Mouse (Mus musculus): ENCODE results near the gene Nfic. TPM values are rescaled to one million over a fixed set of nuclear protein-coding genes. Genes with fewer than 3 reads are reported as not detected.

Gene Nfic
- polyA plus RNA-seq, 1 experiment from 2014 or later = 16.3 TPM

- peaks cover 47% of the 10 kb centered on the region for H3K27me3 ChIP-seq
- WGBS = 14% methylated on average over 8 of the region's 8 CpGs
- H3K36me3 ChIP-seq (replicated peaks) = peaks cover 15% of the 10 kb centered on the region
- H3K4me2 ChIP-seq = no peak overlapping the region
- ATAC-seq (ENCODE audit: low FRiP score) = no peak
- H3K9me3 ChIP-seq = no peaks in the 10 kb centered on the region
- peak overlapping the region; percentile 37; the same call in 1 of the 2 replicates for H3K27ac ChIP-seq
- peaks cover 72% of the 10 kb centered on the region for H3K4me1 ChIP-seq
- no peak overlapping the region for H3K4me3 ChIP-seq (replicated peaks)
- H3K9ac ChIP-seq = no peak overlapping the region
Observed at GRCm38 (mm10) chr10:81409330-81409729, 46.1 kb downstream of the Nfic start.

- Histone ChIP-seq H3K27ac (peak overlapping the region; percentile 37; the same call in 1 of the 2 replicates), H3K9ac (no peak overlapping the region), H3K9me3 (no peaks in the 10 kb centered on the region), H3K36me3 (replicated peaks) (peaks cover 15% of the 10 kb centered on the region), H3K27me3 (peaks cover 52% of the 10 kb centered on the region), H3K4me1 (peaks cover 71% of the 10 kb centered on the region), H3K4me2 (no peak overlapping the region), H3K4me3 (replicated peaks) (no peak overlapping the region)
- 17% methylated on average over 9 of the region's 9 CpGs for WGBS
- no peak; the same call in 1 of the 2 replicates for ATAC-seq (ENCODE audit: low FRiP score)
Observed at GRCm38 (mm10) chr10:81408871-81409291, 46.6 kb downstream of the Nfic start.

- no peak overlapping the region for H3K27ac ChIP-seq
- ATAC-seq (ENCODE audit: low FRiP score) = no peak
- H3K9me3 ChIP-seq = no peaks in the 10 kb centered on the region
- H3K4me2 ChIP-seq = no peak overlapping the region
- H3K4me3 ChIP-seq (replicated peaks) = no peak overlapping the region
- peaks cover 69% of the 10 kb centered on the region for H3K4me1 ChIP-seq
- no peak overlapping the region for H3K9ac ChIP-seq
- H3K27me3 ChIP-seq = peaks cover 54% of the 10 kb centered on the region
- WGBS = 45% methylated on average over 13 of the region's 13 CpGs
- peaks cover 15% of the 10 kb centered on the region for H3K36me3 ChIP-seq (replicated peaks)
Observed at GRCm38 (mm10) chr10:81408424-81408729, 47.1 kb downstream of the Nfic start.

GRCm38 (mm10) chr10:81407539-81408423, 47.7 kb downstream of the Nfic start:
- H3K9ac ChIP-seq = no peak overlapping the region
- WGBS = 23% methylated on average over 31 of the region's 31 CpGs
- no peaks in the 10 kb centered on the region for H3K9me3 ChIP-seq
- no peak overlapping the region for H3K27ac ChIP-seq
- peaks cover 57% of the 10 kb centered on the region for H3K27me3 ChIP-seq
- peak overlapping the region; percentile 29 for H3K4me2 ChIP-seq
- peaks cover 71% of the 10 kb centered on the region for H3K4me1 ChIP-seq
- H3K4me3 ChIP-seq (replicated peaks) = peak overlapping the region; percentile 15; the same call in 1 of the 2 replicates
- peaks cover 15% of the 10 kb centered on the region for H3K36me3 ChIP-seq (replicated peaks)
- no peak for ATAC-seq (ENCODE audit: low FRiP score)

GRCm38 (mm10) chr10:81406504-81407440, 48.7 kb downstream of the Nfic start:
- Histone ChIP-seq H3K4me3 (replicated peaks) (peak overlapping the region; percentile 15; the same call in 1 of the 2 replicates), H3K9me3 (no peaks in the 10 kb centered on the region), H3K27me3 (peaks cover 57% of the 10 kb centered on the region), H3K9ac (no peak overlapping the region), H3K4me1 (peaks cover 75% of the 10 kb centered on the region), H3K4me2 (peak overlapping the region; percentile 29), H3K27ac (no peak overlapping the region), H3K36me3 (replicated peaks) (peaks cover 15% of the 10 kb centered on the region)
- no peak for ATAC-seq (ENCODE audit: low FRiP score)
- 27% methylated on average over 24 of the region's 24 CpGs for WGBS

GRCm38 (mm10) chr10:81405588-81406201, 49.7 kb downstream of the Nfic start:
- Histone ChIP-seq H3K9me3 (no peaks in the 10 kb centered on the region), H3K27ac (no peak overlapping the region), H3K9ac (no peak overlapping the region), H3K4me1 (peaks cover 76% of the 10 kb centered on the region), H3K4me2 (no peak overlapping the region), H3K4me3 (replicated peaks) (no peak overlapping the region), H3K36me3 (replicated peaks) (peaks cover 15% of the 10 kb centered on the region), H3K27me3 (peaks cover 59% of the 10 kb centered on the region)
- WGBS = 43% methylated on average over 13 of the region's 13 CpGs
- no peak for ATAC-seq (ENCODE audit: low FRiP score)

GRCm38 (mm10) chr10:81404720-81405119, 50.7 kb downstream of the Nfic start:
- ATAC-seq (ENCODE audit: low FRiP score) = no peak
- WGBS = 59% methylated on average over 18 of the region's 18 CpGs
- H3K4me3 ChIP-seq (replicated peaks) = no peak overlapping the region
- no peak overlapping the region for H3K9ac ChIP-seq
- H3K36me3 ChIP-seq (replicated peaks) = peaks cover 24% of the 10 kb centered on the region
- peaks cover 77% of the 10 kb centered on the region for H3K4me1 ChIP-seq
- H3K27ac ChIP-seq = no peak overlapping the region
- peaks cover 69% of the 10 kb centered on the region for H3K27me3 ChIP-seq
- no peaks in the 10 kb centered on the region for H3K9me3 ChIP-seq
- no peak overlapping the region for H3K4me2 ChIP-seq

GRCm38 (mm10) chr10:81404082-81404481, 51.4 kb downstream of the Nfic start:
- H3K36me3 ChIP-seq (replicated peaks) = peaks cover 30% of the 10 kb centered on the region
- peaks cover 70% of the 10 kb centered on the region for H3K27me3 ChIP-seq
- H3K4me2 ChIP-seq = no peak overlapping the region
- H3K9me3 ChIP-seq = no peaks in the 10 kb centered on the region
- no peak overlapping the region for H3K4me3 ChIP-seq (replicated peaks)
- no peak overlapping the region for H3K9ac ChIP-seq
- ATAC-seq (ENCODE audit: low FRiP score) = no peak
- no peak overlapping the region for H3K27ac ChIP-seq
- peaks cover 75% of the 10 kb centered on the region for H3K4me1 ChIP-seq
- 12% methylated on average over 9 of the region's 9 CpGs for WGBS

- WGBS = 55% methylated on average over 10 of the region's 10 CpGs
- Histone ChIP-seq H3K4me1 (peaks cover 70% of the 10 kb centered on the region), H3K4me3 (replicated peaks) (no peak overlapping the region), H3K9ac (no peak overlapping the region), H3K27me3 (peaks cover 65% of the 10 kb centered on the region), H3K27ac (peak overlapping the region; percentile 84; the same call in 1 of the 2 replicates), H3K36me3 (replicated peaks) (peaks cover 30% of the 10 kb centered on the region), H3K4me2 (no peak overlapping the region), H3K9me3 (no peaks in the 10 kb centered on the region)
- no peak for ATAC-seq (ENCODE audit: low FRiP score)
Observed at GRCm38 (mm10) chr10:81403511-81403910, 51.9 kb downstream of the Nfic start.

- 11% methylated on average over 7 of the region's 7 CpGs for WGBS
- Histone ChIP-seq H3K4me1 (peaks cover 58% of the 10 kb centered on the region), H3K36me3 (replicated peaks) (peaks cover 30% of the 10 kb centered on the region), H3K9me3 (no peaks in the 10 kb centered on the region), H3K4me3 (replicated peaks) (peak overlapping the region; percentile 11; the same call in 1 of the 2 replicates), H3K27ac (peak overlapping the region; percentile 84), H3K27me3 (peaks cover 55% of the 10 kb centered on the region), H3K4me2 (peak overlapping the region; percentile 39), H3K9ac (peak overlapping the region; percentile 36)
- ATAC-seq (ENCODE audit: low FRiP score) = no peak
Observed at GRCm38 (mm10) chr10:81402227-81402765, 53.1 kb downstream of the Nfic start.

GRCm38 (mm10) chr10:81401521-81402226, 53.8 kb downstream of the Nfic start:
- ATAC-seq (ENCODE audit: low FRiP score) = peak; percentile 78
- Histone ChIP-seq H3K4me3 (replicated peaks) (peak overlapping the region; percentile 11; the same call in 1 of the 2 replicates), H3K27ac (peak overlapping the region; percentile 84), H3K9me3 (no peaks in the 10 kb centered on the region), H3K4me2 (peak overlapping the region; percentile 39), H3K9ac (peak overlapping the region; percentile 36), H3K36me3 (replicated peaks) (peaks cover 26% of the 10 kb centered on the region), H3K27me3 (peaks cover 50% of the 10 kb centered on the region), H3K4me1 (peaks cover 56% of the 10 kb centered on the region)
- 5% methylated on average over 18 of the region's 18 CpGs for whole genome bisulfite sequencing
